Mouse (Mus musculus): ENCODE measurements around the gene Hspa14.

DNA sequence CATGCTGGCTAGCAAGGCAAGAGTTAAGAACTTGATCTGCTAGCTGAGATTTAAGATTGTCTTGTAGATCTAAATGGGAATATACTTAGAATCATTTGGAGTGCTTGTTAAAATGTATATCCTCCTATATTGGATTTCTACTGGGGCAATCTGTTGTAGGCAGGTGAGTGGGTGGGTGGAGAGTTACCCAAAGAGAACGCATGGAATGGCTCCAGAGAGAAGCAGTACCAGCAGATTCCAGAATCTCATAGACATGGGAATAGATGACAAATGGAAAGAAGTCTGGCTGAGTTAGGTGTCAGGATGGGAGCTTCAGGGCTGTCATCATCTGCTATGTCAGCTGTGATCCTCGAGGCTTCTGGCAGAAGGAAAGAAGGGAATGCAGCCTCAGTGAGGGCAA is 63.2 kb downstream of the Hspa14 start:
- TF ChIP-seq POLR2A (IDR thresholded peaks at IDR 0.05; ENCODE audit: insufficient read depth, low read length) (no peak), CTCF (IDR thresholded peaks at IDR 0.05; ENCODE audit: low read depth, low read length) (no peak)

Measured in ES-Bruce4 (cell line).